Mouse (Mus musculus): ENCODE results near the gene Gm28048. TPM values are rescaled to one million over a fixed set of nuclear protein-coding genes. Genes with fewer than 3 reads are reported as not detected.

Gene Gm28048
- total RNA-seq, 1 experiment from 2014 or later = 81.6 TPM

- ATAC-seq (replicated peaks; ENCODE audit: low read depth, poor library complexity, severe bottlenecking) = no peak
Measured at GRCm38 (mm10) chr11:22956346-22956745, 25.5 kb downstream of the Gm28048 start.

- ATAC-seq (replicated peaks; ENCODE audit: low read depth, poor library complexity, severe bottlenecking) = no peak
Measured at GRCm38 (mm10) chr11:22952668-22953067, 29.2 kb downstream of the Gm28048 start.

GRCm38 (mm10) chr11:22950131-22950530 lies 31.8 kb downstream of the Gm28048 start:
- no peak for ATAC-seq (replicated peaks; ENCODE audit: low read depth, poor library complexity, severe bottlenecking)

- no peak for ATAC-seq (replicated peaks; ENCODE audit: low read depth, poor library complexity, severe bottlenecking)
Measured at GRCm38 (mm10) chr11:22949101-22949500, 32.8 kb downstream of the Gm28048 start.

- no peak for ATAC-seq (replicated peaks; ENCODE audit: low read depth, poor library complexity, severe bottlenecking)
Measured at GRCm38 (mm10) chr11:22938983-22939382, 42.9 kb downstream of the Gm28048 start.

GRCm38 (mm10) chr11:22937716-22938316 lies 44.1 kb downstream of the Gm28048 start:
- ATAC-seq (replicated peaks; ENCODE audit: low read depth, poor library complexity, severe bottlenecking) = no peak

GRCm38 (mm10) chr11:22936446-22937125 lies 45.3 kb downstream of the Gm28048 start:
- 0 out of 2 replicates have a peak, but pooled peaks have one; percentile 54 for ATAC-seq (replicated peaks; ENCODE audit: low read depth, poor library complexity, severe bottlenecking)

- ATAC-seq (replicated peaks; ENCODE audit: low read depth, poor library complexity, severe bottlenecking) = no peak
Measured at GRCm38 (mm10) chr11:22932167-22932566, 49.7 kb downstream of the Gm28048 start.

- ATAC-seq (replicated peaks; ENCODE audit: low read depth, poor library complexity, severe bottlenecking) = no peak
Measured at GRCm38 (mm10) chr11:22931320-22931905, 50.5 kb downstream of the Gm28048 start.

- ATAC-seq (replicated peaks; ENCODE audit: low read depth, poor library complexity, severe bottlenecking) = peak; percentile 33; the same call in 1 of the 2 replicates
Measured at GRCm38 (mm10) chr11:22930129-22930528, 51.8 kb downstream of the Gm28048 start.

- peak; percentile 92 for ATAC-seq (replicated peaks; ENCODE audit: low read depth, poor library complexity, severe bottlenecking)
Measured at GRCm38 (mm10) chr11:22928586-22929169, 53.2 kb downstream of the Gm28048 start.

- no peak for ATAC-seq (replicated peaks; ENCODE audit: low read depth, poor library complexity, severe bottlenecking)
Measured at GRCm38 (mm10) chr11:22923606-22924005, 58.3 kb downstream of the Gm28048 start.

GRCm38 (mm10) chr11:22922546-22922945 lies 59.3 kb downstream of the Gm28048 start:
- ATAC-seq (replicated peaks; ENCODE audit: low read depth, poor library complexity, severe bottlenecking) = no peak

- ATAC-seq (replicated peaks; ENCODE audit: low read depth, poor library complexity, severe bottlenecking) = no peak
Measured at GRCm38 (mm10) chr11:22919336-22919735, 62.6 kb downstream of the Gm28048 start.

- ATAC-seq (replicated peaks; ENCODE audit: low read depth, poor library complexity, severe bottlenecking) = no peak
Measured at GRCm38 (mm10) chr11:22917786-22918185, 64.1 kb downstream of the Gm28048 start.

- ATAC-seq (replicated peaks; ENCODE audit: low read depth, poor library complexity, severe bottlenecking) = peak; percentile 91
Measured at GRCm38 (mm10) chr11:22913744-22914143, 68.1 kb downstream of the Gm28048 start.

- no peak for ATAC-seq (replicated peaks; ENCODE audit: low read depth, poor library complexity, severe bottlenecking)
Measured at GRCm38 (mm10) chr11:22911831-22912230, 70.1 kb downstream of the Gm28048 start.

GRCm38 (mm10) chr11:22906453-22906865 lies 75.4 kb downstream of the Gm28048 start:
- ATAC-seq (replicated peaks; ENCODE audit: low read depth, poor library complexity, severe bottlenecking) = 0 out of 2 replicates have a peak, but pooled peaks have one; percentile 29

- ATAC-seq (replicated peaks; ENCODE audit: low read depth, poor library complexity, severe bottlenecking) = no peak
Measured at GRCm38 (mm10) chr11:22902923-22903322, 79.0 kb downstream of the Gm28048 start.

- ATAC-seq (replicated peaks; ENCODE audit: low read depth, poor library complexity, severe bottlenecking) = no peak
Measured at GRCm38 (mm10) chr11:22900041-22900440, 81.8 kb downstream of the Gm28048 start.

GRCm38 (mm10) chr11:22897642-22898041 lies 84.2 kb downstream of the Gm28048 start:
- ATAC-seq (replicated peaks; ENCODE audit: low read depth, poor library complexity, severe bottlenecking) = no peak
